Mouse (Mus musculus) lung, postnatal 0 days (tissue): Measurements from ENCODE around the gene C1ql3. TPM values are rescaled to one million over a fixed set of nuclear protein-coding genes. Genes with fewer than 3 reads are reported as not detected.

Experiments
- ATAC-seq: fragments of 200-750 bp; cut with Nextera tagmentation; 2 replicates; pipeline ENCODE4 v1.8.0; 2017; ENCODE audit warnings: moderate library complexity
- DNase-seq: peaks from one replicate; pipeline ENCODE4 v3.0.0-alpha.2; 2016; ENCODE audit warnings: low spot score
- H3K27ac ChIP-seq: fragments of 300-500 bp; sonication (generic); 2 replicates; pipeline ENCODE4 v1.5.1; 2014; ENCODE audit warnings: antibody characterized with exemption, mild to moderate bottlenecking, low read length, mixed read lengths
- H3K27me3 ChIP-seq: fragments of 300-500 bp; sonication (generic); replicated peaks from 2 replicates; pipeline ENCODE4 v1.6.1; 2014; ENCODE audit warnings: low read length, mixed read lengths; ENCODE audit not compliant: insufficient read depth
- H3K36me3 ChIP-seq: fragments of 300-500 bp; sonication (generic); 2 replicates; pipeline ENCODE4 v1.6.1; 2014; ENCODE audit warnings: low read length, mixed read lengths; ENCODE audit not compliant: insufficient read depth
- H3K4me1 ChIP-seq: fragments of 300-500 bp; sonication (generic); 2 replicates; pipeline ENCODE4 v1.6.1; 2014; ENCODE audit warnings: antibody characterized with exemption, low read depth, low read length, mixed read lengths; ENCODE audit not compliant: insufficient read depth
- H3K4me2 ChIP-seq: fragments of 300-500 bp; sonication (generic); replicated peaks from 2 replicates; pipeline ENCODE4 v1.6.1; 2014; ENCODE audit warnings: low read depth, mild to moderate bottlenecking, low read length, moderate library complexity, mixed read lengths
- H3K4me3 ChIP-seq: fragments of 300-500 bp; sonication (generic); 2 replicates; pipeline ENCODE4 v1.5.1; 2014; ENCODE audit warnings: low read depth, low read length
- H3K9ac ChIP-seq: fragments of 300-500 bp; sonication (generic); replicated peaks from 2 replicates; pipeline ENCODE4 v1.6.1; 2014; ENCODE audit warnings: low read depth, mild to moderate bottlenecking
- H3K9me3 ChIP-seq: fragments of 300-500 bp; sonication (generic); 2 replicates; pipeline ENCODE4 v1.6.1; 2016; ENCODE audit warnings: low read length, mixed read lengths
- CTCF ChIP-seq: IDR thresholded peaks from 2 replicates; pipeline ENCODE4 v1.5.1; 2016; ENCODE audit warnings: antibody characterized with exemption, mild to moderate bottlenecking
- EP300 ChIP-seq: IDR thresholded peaks from 2 replicates; pipeline ENCODE4 v1.6.1; 2016; ENCODE audit warnings: antibody characterized with exemption, mild to moderate bottlenecking, control low read depth
- WGBS: fragments of 180-500 bp; shearing (Covaris S2); extraction: QIAGEN DNeasy Blood & Tissue Kit; methylation state at CpG from one replicate; pipeline ENCODE4 v1.1.7; 2014; 5-methylcytosine and 5-hydroxymethylcytosine counted together
- polyA plus RNA-seq: library from polyadenylated mRNA; unstranded; fragments of >200 nt; fragmentation: Nextera tagmentation; extraction: Ambion mirVana; gene quantifications from 2 replicates; pipeline ENCODE4 v1.2.1, GENCODE M21; 2015

Gene C1ql3
- 0.10 and 0.12 TPM in 2 replicates for polyA plus RNA-seq

DNA sequence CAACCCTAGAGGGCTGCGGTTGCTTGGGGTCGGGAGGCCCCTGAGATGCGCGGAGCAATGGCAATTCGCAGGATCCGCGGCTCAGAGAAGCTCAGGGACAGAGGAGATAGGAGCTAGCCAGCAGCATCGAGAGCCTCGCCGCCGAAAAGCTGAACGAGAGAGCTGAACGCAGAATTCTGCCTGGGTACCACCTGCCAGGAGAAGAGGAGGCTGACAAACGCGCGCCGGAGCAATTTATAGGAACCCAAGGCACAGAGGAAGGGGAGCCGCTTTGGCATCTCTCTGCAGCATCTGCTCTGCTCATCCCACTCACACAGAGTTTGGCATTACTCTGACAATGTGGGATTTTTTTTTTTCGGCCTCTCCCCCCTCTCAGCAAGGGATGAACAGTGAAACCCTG, at the start of gene C1ql3:
TSS of gene C1ql3 (minus strand) at position 335 of the 400 bp plus-strand sequence.
- Histone ChIP-seq H3K9me3 (no peaks in the 10 kb centered on the region), H3K27me3 (peaks cover 27% of the 10 kb centered on the region), H3K36me3 (no peaks in the 10 kb centered on the region), H3K9ac (no peak within 1 kb of the TSS; the same call in 1 of the 2 replicates), H3K4me1 (peaks cover 12% of the 10 kb centered on the region; the same call in 1 of the 2 replicates), H3K4me3 (peak within 1 kb of the TSS; percentile 51), H3K4me2 (peak within 1 kb of the TSS; percentile 90), H3K27ac (no peak within 1 kb of the TSS)
- 0% methylated on average over 19 of the region's 19 CpGs for WGBS
- TF ChIP-seq CTCF (no peak), EP300 (no peak)
- DNase-seq (no peak), ATAC-seq (no peak)

DNA sequence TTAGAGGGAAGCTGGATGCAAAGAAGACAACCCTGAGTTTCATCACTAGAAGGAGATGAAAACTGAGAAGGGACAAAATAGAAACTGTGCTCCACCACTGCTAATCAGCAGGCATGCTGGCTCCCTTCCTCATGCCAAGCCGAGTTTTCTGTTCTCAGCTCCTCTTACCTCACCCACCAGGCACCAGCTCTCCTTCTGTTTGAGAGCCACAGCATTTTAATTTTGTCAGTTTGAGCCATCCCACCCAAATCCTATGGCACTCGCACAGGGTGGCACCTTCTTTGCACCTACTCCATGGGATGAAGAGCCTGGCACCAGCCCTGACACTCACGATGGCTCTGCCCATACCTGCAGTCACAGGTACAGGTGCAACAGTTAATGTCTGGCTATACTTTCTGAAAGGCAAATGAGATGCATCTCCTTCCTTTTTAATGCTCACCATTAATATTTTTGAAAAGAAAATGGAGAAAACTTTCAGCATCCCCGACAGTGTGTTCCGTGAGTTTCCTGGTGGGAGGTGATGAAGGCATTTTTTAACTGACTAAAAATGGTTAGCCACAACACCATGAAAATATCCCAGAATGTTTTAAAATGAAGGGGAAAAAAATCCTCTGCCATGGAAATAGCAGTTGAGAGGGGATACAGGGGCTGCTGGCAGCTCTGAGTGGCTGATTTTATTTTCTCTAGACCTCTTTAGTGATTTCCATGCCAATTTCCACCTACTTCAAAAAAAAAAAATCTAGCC, 49.0 kb upstream of the C1ql3 start:
- Histone ChIP-seq H3K27me3 (no peaks in the 10 kb centered on the region), H3K4me2 (no peak overlapping the region), H3K4me3 (no peak overlapping the region), H3K36me3 (no peaks in the 10 kb centered on the region), H3K9ac (no peak overlapping the region), H3K9me3 (no peaks in the 10 kb centered on the region), H3K27ac (no peak overlapping the region), H3K4me1 (no peaks in the 10 kb centered on the region)
- no peak for DNase-seq
- WGBS: 80% methylated on average over 5 of the region's 5 CpGs
- TF ChIP-seq CTCF (no peak), EP300 (no peak)
- no peak for ATAC-seq

DNA sequence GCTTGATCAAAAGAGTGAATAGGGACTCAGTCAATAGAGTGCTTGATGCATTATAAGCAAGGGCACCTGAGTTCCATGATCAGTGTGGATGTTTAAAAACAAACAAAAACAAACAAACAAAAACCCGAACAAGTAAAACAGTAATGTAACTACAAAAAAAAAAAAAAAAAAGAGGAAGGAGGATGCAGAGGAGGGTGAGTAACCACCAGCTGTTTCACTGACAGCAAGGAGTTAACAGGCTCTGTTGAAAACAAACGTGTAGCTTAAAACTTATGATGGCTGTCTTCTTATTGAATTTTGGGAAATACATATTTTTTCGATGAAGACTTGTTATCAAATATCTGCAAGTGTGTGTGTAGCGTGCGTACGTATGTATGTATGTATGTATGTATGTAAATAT, 37.0 kb upstream of the C1ql3 start:
- H3K27me3 ChIP-seq: no peaks in the 10 kb centered on the region
- no peak overlapping the region for H3K27ac ChIP-seq
- WGBS: 74% methylated on average over 6 of the region's 6 CpGs
- ATAC-seq (no peak), DNase-seq (no peak)
- no peaks in the 10 kb centered on the region for H3K4me1 ChIP-seq
- H3K36me3 ChIP-seq: no peaks in the 10 kb centered on the region
- no peak overlapping the region for H3K4me3 ChIP-seq
- H3K9ac ChIP-seq: no peak overlapping the region
- TF ChIP-seq CTCF (no peak), EP300 (no peak)
- no peaks in the 10 kb centered on the region for H3K9me3 ChIP-seq
- H3K4me2 ChIP-seq: no peak overlapping the region

DNA sequence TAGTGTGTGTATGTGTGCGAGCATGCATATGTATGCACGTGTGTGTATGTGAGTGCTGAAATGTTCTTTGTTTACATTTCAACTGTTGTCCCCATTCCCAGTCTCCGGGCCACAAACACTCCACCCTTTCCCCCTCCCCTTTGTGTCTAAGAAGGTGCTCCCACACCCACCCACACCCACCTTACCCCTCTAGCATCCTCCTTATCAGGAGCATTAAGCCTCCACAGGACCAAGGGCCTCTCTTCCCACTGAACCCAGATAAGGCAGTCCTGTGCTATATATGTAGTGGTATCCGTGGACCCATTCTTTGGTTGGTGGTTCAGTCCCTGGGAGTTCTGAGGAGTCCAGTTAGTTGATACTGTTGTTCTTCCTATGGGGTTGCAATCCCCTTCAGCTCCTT, 32.9 kb upstream of the C1ql3 start:
- WGBS: 67% methylated on average over 4 of the region's 4 CpGs
- Histone ChIP-seq H3K27me3 (no peaks in the 10 kb centered on the region), H3K27ac (no peak overlapping the region), H3K4me1 (no peaks in the 10 kb centered on the region), H3K9ac (no peak overlapping the region), H3K9me3 (no peaks in the 10 kb centered on the region), H3K36me3 (no peaks in the 10 kb centered on the region), H3K4me3 (no peak overlapping the region), H3K4me2 (no peak overlapping the region)
- TF ChIP-seq CTCF (no peak), EP300 (no peak)
- DNase-seq (no peak), ATAC-seq (no peak)

DNA sequence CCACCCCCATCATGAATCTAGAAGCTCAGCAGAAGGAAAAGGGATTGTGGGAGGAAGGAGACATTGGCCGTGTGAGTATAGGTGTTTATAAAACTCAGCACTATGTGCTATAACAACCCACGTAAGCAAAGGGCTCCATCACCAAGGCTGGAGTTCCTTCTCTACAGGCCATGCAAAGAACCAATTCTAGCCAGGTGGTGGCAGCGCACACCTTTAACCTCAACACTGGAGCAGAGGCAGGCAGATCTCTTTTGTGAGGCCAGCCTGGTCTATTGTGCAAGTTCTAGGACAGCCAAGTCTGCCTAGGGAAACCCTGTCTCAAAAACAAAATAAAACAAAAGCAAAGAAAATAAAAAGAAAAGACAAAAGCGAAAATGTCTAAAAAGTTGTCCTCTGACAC, 28.2 kb upstream of the C1ql3 start:
- DNase-seq (no peak), ATAC-seq (no peak)
- WGBS: 81% methylated on average over 4 of the region's 4 CpGs
- no peaks in the 10 kb centered on the region for H3K27me3 ChIP-seq
- H3K4me2 ChIP-seq: no peak overlapping the region
- no peaks in the 10 kb centered on the region for H3K4me1 ChIP-seq
- H3K27ac ChIP-seq: no peak overlapping the region
- no peaks in the 10 kb centered on the region for H3K9me3 ChIP-seq
- no peak overlapping the region for H3K4me3 ChIP-seq
- no peaks in the 10 kb centered on the region for H3K36me3 ChIP-seq
- no peak overlapping the region for H3K9ac ChIP-seq
- TF ChIP-seq EP300: no peak
- no peak for TF ChIP-seq CTCF

DNA sequence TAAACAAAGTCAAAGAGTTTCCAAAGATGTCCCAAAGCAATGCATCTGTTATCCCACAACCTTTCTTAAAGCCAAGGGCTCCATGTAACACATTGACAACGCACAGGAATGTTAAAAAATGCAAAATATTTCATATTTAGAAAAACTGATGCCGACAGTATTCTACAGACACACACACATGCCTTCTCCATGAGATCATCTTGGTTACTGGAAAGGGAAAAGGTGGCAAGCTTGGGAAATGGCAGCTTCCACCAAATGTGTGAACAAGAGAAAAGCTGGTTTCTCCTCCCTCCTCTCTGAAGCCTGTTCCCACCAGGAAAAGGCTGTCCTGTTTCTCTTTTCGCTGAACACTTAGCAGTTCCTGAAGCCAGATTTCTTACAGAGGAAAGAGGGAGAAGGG, 27.2 kb upstream of the C1ql3 start:
- Histone ChIP-seq H3K27me3 (no peaks in the 10 kb centered on the region), H3K36me3 (no peaks in the 10 kb centered on the region), H3K4me3 (no peak overlapping the region), H3K9ac (no peak overlapping the region), H3K9me3 (no peaks in the 10 kb centered on the region), H3K4me1 (no peaks in the 10 kb centered on the region), H3K4me2 (no peak overlapping the region), H3K27ac (no peak overlapping the region)
- 36% methylated on average over 3 of the region's 3 CpGs for WGBS
- no peak for TF ChIP-seq CTCF
- TF ChIP-seq EP300: no peak
- ATAC-seq (no peak), DNase-seq (no peak)
